Mouse (Mus musculus) embryonic facial prominence, embryonic 11.5 days (tissue): ENCODE results near the gene Nhp2. TPM values are rescaled to one million over a fixed set of nuclear protein-coding genes. Genes with fewer than 3 reads are reported as not detected.
"Not testable (repeated sequence)": the region's sequence is repeated elsewhere in the genome, so short reads cannot be mapped to it uniquely, and the experiment has no call there.

Source experiments
- ATAC-seq: fragments of 200-750 bp; cut with Nextera tagmentation; replicated peaks from 2 replicates; pipeline ENCODE4 v1.8.0; 2017; ENCODE audit warnings: low read depth; ENCODE audit not compliant: insufficient number of reproducible peaks, low FRiP score, low TSS enrichment
- DNase-seq: peaks from one replicate; pipeline ENCODE4 v3.0.0-alpha.2; 2015; ENCODE audit warnings: low spot score
- H3K27ac ChIP-seq: fragments of 300-500 bp; sonication (generic); replicated peaks from 2 replicates; pipeline ENCODE4 v1.5.1; 2014; ENCODE audit warnings: mild to moderate bottlenecking, low read depth, low read length, control low read depth
- H3K27me3 ChIP-seq: fragments of 300-500 bp; sonication (generic); 2 replicates; pipeline ENCODE4 v1.6.1; 2014; ENCODE audit warnings: mild to moderate bottlenecking, low read length, moderate library complexity, mixed read lengths; ENCODE audit not compliant: control insufficient read depth, insufficient read depth
- H3K36me3 ChIP-seq: fragments of 300-500 bp; sonication (generic); replicated peaks from 2 replicates; pipeline ENCODE4 v1.6.1; 2014; ENCODE audit warnings: low read depth, mild to moderate bottlenecking, low read length, moderate library complexity, mixed read lengths; ENCODE audit not compliant: control insufficient read depth, insufficient read depth
- H3K4me1 ChIP-seq: fragments of 300-500 bp; sonication (generic); 2 replicates; pipeline ENCODE4 v1.6.1; 2014; ENCODE audit warnings: low read length, mixed read lengths; ENCODE audit not compliant: control insufficient read depth, insufficient read depth
- H3K4me2 ChIP-seq: fragments of 300-500 bp; sonication (generic); 2 replicates; pipeline ENCODE4 v1.6.1; 2014; ENCODE audit warnings: low read depth, mild to moderate bottlenecking, control low read depth, low read length, moderate library complexity
- H3K4me3 ChIP-seq: fragments of 300-500 bp; sonication (generic); 2 replicates; pipeline ENCODE4 v1.5.1; 2014; ENCODE audit warnings: low read depth, low read length, control low read depth
- H3K9ac ChIP-seq: fragments of 300-500 bp; sonication (generic); replicated peaks from 2 replicates; pipeline ENCODE4 v1.6.1; 2014; ENCODE audit warnings: mild to moderate bottlenecking, control low read depth, low read length
- H3K9me3 ChIP-seq: fragments of 300-500 bp; sonication (generic); replicated peaks from 2 replicates; pipeline ENCODE4 v1.6.1; 2016; ENCODE audit warnings: mild to moderate bottlenecking, low read length, inconsistent platforms, mixed read lengths; ENCODE audit not compliant: control insufficient read depth
- WGBS: fragments of 180-500 bp; shearing (Covaris S2); extraction: QIAGEN DNeasy Blood & Tissue Kit; methylation state at CpG from one replicate; pipeline ENCODE4 v1.1.7; 2014; 5-methylcytosine and 5-hydroxymethylcytosine counted together
- polyA plus RNA-seq: library from polyadenylated mRNA; unstranded; fragments of >200 nt; fragmentation: Nextera tagmentation; extraction: Ambion mirVana; gene quantifications from 2 replicates; pipeline ENCODE4 v1.2.1, GENCODE M21; 2014

The Nhp2 gene
- polyA plus RNA-seq, 1 experiment from 2014 or later = 169 TPM

GRCm38 (mm10) chr11:51607096-51607738, 12.3 kb upstream of the Nhp2 start:
- DNase-seq (no peak), ATAC-seq (no peak; the same call in 1 of the 2 replicates)
- 9% methylated on average over 15 of the region's 15 CpGs for WGBS
- H3K4me1 ChIP-seq = no peaks in the 10 kb centered on the region
- H3K27ac ChIP-seq = peak overlapping the region; percentile 87
- peak overlapping the region; percentile 82 for H3K4me2 ChIP-seq
- peak overlapping the region; percentile 100 for H3K4me3 ChIP-seq
- no peaks in the 10 kb centered on the region for H3K27me3 ChIP-seq
- H3K9me3 ChIP-seq = no peaks in the 10 kb centered on the region
- peak overlapping the region; percentile 90 for H3K9ac ChIP-seq
- peaks cover 23% of the 10 kb centered on the region for H3K36me3 ChIP-seq

GRCm38 (mm10) chr11:51609266-51609909, 10.1 kb upstream of the Nhp2 start:
- no peak for ATAC-seq

GRCm38 (mm10) chr11:51609940-51610339, 9.6 kb upstream of the Nhp2 start:
- H3K27ac ChIP-seq, H3K27me3 ChIP-seq, DNase-seq, ATAC-seq, H3K4me3 ChIP-seq, H3K36me3 ChIP-seq, H3K4me2 ChIP-seq, H3K9ac ChIP-seq, H3K9me3 ChIP-seq, H3K4me1 ChIP-seq: not testable (repeated sequence)
- 80% methylated on average over 5 of the region's 5 CpGs for WGBS

More at GRCm38 (mm10) chr11:51609266-51609909, 10.1 kb upstream of the Nhp2 start:
- no peak overlapping the region for H3K4me2 ChIP-seq
- no peak overlapping the region for H3K27ac ChIP-seq
- DNase-seq = no peak
- no peak overlapping the region for H3K9ac ChIP-seq
- WGBS = 77% methylated on average over 3 of the region's 3 CpGs
- peaks cover 6% of the 10 kb centered on the region for H3K36me3 ChIP-seq
- H3K27me3 ChIP-seq = no peaks in the 10 kb centered on the region
- no peaks in the 10 kb centered on the region for H3K9me3 ChIP-seq
- H3K4me1 ChIP-seq = no peaks in the 10 kb centered on the region
- no peak overlapping the region for H3K4me3 ChIP-seq

- H3K27me3 ChIP-seq = no peaks in the 10 kb centered on the region
- no peak overlapping the region for H3K9ac ChIP-seq
- ATAC-seq = no peak
- H3K4me2 ChIP-seq = no peak overlapping the region
- WGBS = 73% methylated on average over 8 of the region's 8 CpGs
- no peak overlapping the region for H3K4me3 ChIP-seq
- H3K36me3 ChIP-seq = no peaks in the 10 kb centered on the region
- no peak overlapping the region for H3K27ac ChIP-seq
- H3K4me1 ChIP-seq = no peaks in the 10 kb centered on the region
- DNase-seq = no peak
- H3K9me3 ChIP-seq = no peaks in the 10 kb centered on the region
Observed at GRCm38 (mm10) chr11:51614256-51614655, 5.3 kb upstream of the Nhp2 start.

- H3K27me3 ChIP-seq = no peaks in the 10 kb centered on the region
- H3K36me3 ChIP-seq = no peaks in the 10 kb centered on the region
- H3K4me1 ChIP-seq = no peaks in the 10 kb centered on the region
- 42% methylated on average over 7 of the region's 7 CpGs for WGBS
- DNase-seq (no peak), ATAC-seq (no peak)
- peak overlapping the region; percentile 20; the same call in 1 of the 2 replicates for H3K4me3 ChIP-seq
- H3K9me3 ChIP-seq = no peaks in the 10 kb centered on the region
- peak overlapping the region; percentile 47 for H3K4me2 ChIP-seq
- peak overlapping the region; percentile 58 for H3K9ac ChIP-seq
- no peak overlapping the region for H3K27ac ChIP-seq
Observed at GRCm38 (mm10) chr11:51615129-51615528, 4.4 kb upstream of the Nhp2 start.

- Histone ChIP-seq H3K4me3 (peak overlapping the region; percentile 20), H3K36me3 (no peaks in the 10 kb centered on the region), H3K27ac (no peak overlapping the region), H3K4me1 (no peaks in the 10 kb centered on the region), H3K9me3 (no peaks in the 10 kb centered on the region), H3K9ac (peak overlapping the region; percentile 58), H3K4me2 (peak overlapping the region; percentile 47), H3K27me3 (no peaks in the 10 kb centered on the region)
- DNase-seq (peak; percentile 81), ATAC-seq (no peak; the same call in 1 of the 2 replicates)
- 5% methylated on average over 14 of the region's 14 CpGs for WGBS
Observed at GRCm38 (mm10) chr11:51615601-51616000, 3.9 kb upstream of the Nhp2 start.

GRCm38 (mm10) chr11:51616113-51616512, 3.4 kb upstream of the Nhp2 start:
- not testable (repeated sequence) for DNase-seq, H3K27me3 ChIP-seq, H3K4me2 ChIP-seq, H3K9me3 ChIP-seq, H3K27ac ChIP-seq, H3K4me3 ChIP-seq, H3K9ac ChIP-seq, H3K36me3 ChIP-seq, H3K4me1 ChIP-seq, ATAC-seq
- 92% methylated on average over 7 of the region's 7 CpGs for WGBS

GRCm38 (mm10) chr11:51617693-51618092, 1.8 kb upstream of the Nhp2 start:
- Histone ChIP-seq H3K27me3 (no peaks in the 10 kb centered on the region), H3K27ac (no peak overlapping the region), H3K4me1 (no peaks in the 10 kb centered on the region), H3K9ac (no peak overlapping the region), H3K9me3 (no peaks in the 10 kb centered on the region), H3K4me2 (no peak overlapping the region), H3K4me3 (no peak overlapping the region), H3K36me3 (no peaks in the 10 kb centered on the region; the same call in 1 of the 2 replicates)
- ATAC-seq (no peak), DNase-seq (peak; percentile 82)
- WGBS = 8% methylated on average over 4 of the region's 4 CpGs
